Mouse (Mus musculus) liver, embryonic 12.5 days (tissue): Measurements from ENCODE around the gene Tmem263. TPM values are rescaled to one million over a fixed set of nuclear protein-coding genes. Genes with fewer than 3 reads are reported as not detected.

Experiments
- ATAC-seq: fragments of 200-750 bp; cut with Nextera tagmentation; 2 replicates; pipeline ENCODE4 v1.8.0; 2017; ENCODE audit warnings: moderate number of reproducible peaks, mild to moderate bottlenecking, moderate library complexity
- H3K27ac ChIP-seq: fragments of 300-500 bp; sonication (generic); 2 replicates; pipeline ENCODE4 v1.5.1; 2016; ENCODE audit warnings: mild to moderate bottlenecking
- H3K27me3 ChIP-seq: fragments of 300-500 bp; sonication (generic); replicated peaks from 2 replicates; pipeline ENCODE4 v1.6.1; 2016; ENCODE audit warnings: mild to moderate bottlenecking, moderate library complexity
- H3K36me3 ChIP-seq: fragments of 300-500 bp; sonication (generic); 2 replicates; pipeline ENCODE4 v1.6.1; 2016; ENCODE audit warnings: mild to moderate bottlenecking, moderate library complexity
- H3K4me1 ChIP-seq: fragments of 300-500 bp; sonication (generic); 2 replicates; pipeline ENCODE4 v1.6.1; 2016
- H3K4me2 ChIP-seq: fragments of 300-500 bp; sonication (generic); 2 replicates; pipeline ENCODE4 v1.6.1; 2016; ENCODE audit warnings: mild to moderate bottlenecking, moderate library complexity
- H3K4me3 ChIP-seq: fragments of 300-500 bp; sonication (generic); 2 replicates; pipeline ENCODE4 v1.5.1; 2016; ENCODE audit warnings: mild to moderate bottlenecking, moderate library complexity
- H3K9ac ChIP-seq: fragments of 300-500 bp; sonication (generic); 2 replicates; pipeline ENCODE4 v1.6.1; 2016; ENCODE audit warnings: mild to moderate bottlenecking, moderate library complexity
- H3K9me3 ChIP-seq: fragments of 300-500 bp; sonication (generic); replicated peaks from 2 replicates; pipeline ENCODE4 v1.6.1; 2016; ENCODE audit warnings: mild to moderate bottlenecking, moderate library complexity
- WGBS: fragments of 180-500 bp; shearing (Covaris S2); methylation state at CpG from one replicate; pipeline ENCODE4 v1.1.7; 2016; ENCODE audit not compliant: insufficient replicate concordance; 5-methylcytosine and 5-hydroxymethylcytosine counted together
- polyA plus RNA-seq: library from polyadenylated mRNA; unstranded; fragments of >200 nt; fragmentation: Nextera tagmentation; extraction: Ambion mirVana; gene quantifications from 2 replicates; pipeline ENCODE4 v1.2.1, GENCODE M21; 2016

The Tmem263 gene
- polyA plus RNA-seq: 24.7 and 25.0 TPM in 2 replicates

GRCm38 (mm10) chr10:85102247-85103084 is at the start of gene Tmem263, which contains the start of gene Fhl4:
TSS of gene Tmem263 (plus strand) at chr10:85102627.
TSS of gene Fhl4 (minus strand) at chr10:85102495.
- Histone ChIP-seq H3K4me1 (peaks cover 19% of the 10 kb centered on the region), H3K27ac (peak within 1 kb of the TSS; percentile 91)
- WGBS: under 1% methylated on average over 90 of the region's 96 CpGs

GRCm38 (mm10) chr10:85054876-85055275 is 47.6 kb upstream of the Tmem263 start:
- Histone ChIP-seq H3K36me3 (no peaks in the 10 kb centered on the region), H3K4me2 (no peak overlapping the region), H3K27me3 (no peaks in the 10 kb centered on the region; the same call in 1 of the 2 replicates), H3K27ac (no peak overlapping the region), H3K9ac (no peak overlapping the region), H3K4me1 (no peaks in the 10 kb centered on the region), H3K9me3 (no peaks in the 10 kb centered on the region), H3K4me3 (no peak overlapping the region)
- ATAC-seq: no peak
- 61% methylated on average over 2 of the region's 2 CpGs for WGBS

More at GRCm38 (mm10) chr10:85102247-85103084, at the start of gene Tmem263, which contains the start of gene Fhl4:
- no peaks in the 10 kb centered on the region for H3K36me3 ChIP-seq
- H3K9me3 ChIP-seq: no peaks in the 10 kb centered on the region
- H3K27me3 ChIP-seq: no peaks in the 10 kb centered on the region
- H3K4me3 ChIP-seq: peak within 1 kb of the TSS; percentile 92
- H3K4me2 ChIP-seq: peak within 1 kb of the TSS; percentile 99
- H3K9ac ChIP-seq: peak within 1 kb of the TSS; percentile 96
- peak; percentile 92 for ATAC-seq

- Histone ChIP-seq H3K36me3 (no peaks in the 10 kb centered on the region), H3K27ac (no peak overlapping the region), H3K4me1 (no peaks in the 10 kb centered on the region), H3K27me3 (no peaks in the 10 kb centered on the region), H3K4me3 (no peak overlapping the region), H3K9ac (no peak overlapping the region), H3K4me2 (no peak overlapping the region), H3K9me3 (no peaks in the 10 kb centered on the region)
- no peak for ATAC-seq
- WGBS: 54% methylated on average over 4 of the region's 4 CpGs
Observed at GRCm38 (mm10) chr10:85071605-85072152, 30.7 kb upstream of the Tmem263 start.

- H3K36me3 ChIP-seq: no peaks in the 10 kb centered on the region
- peak overlapping the region; percentile 96 for H3K9ac ChIP-seq
- ATAC-seq: peak; percentile 46
- peak overlapping the region; percentile 91 for H3K27ac ChIP-seq
- H3K4me1 ChIP-seq: peaks cover 19% of the 10 kb centered on the region
- no peaks in the 10 kb centered on the region for H3K9me3 ChIP-seq
- 3% methylated on average over 10 of the region's 10 CpGs for WGBS
- H3K4me3 ChIP-seq: peak overlapping the region; percentile 92
- H3K27me3 ChIP-seq: no peaks in the 10 kb centered on the region
- peak overlapping the region; percentile 99 for H3K4me2 ChIP-seq
Observed at GRCm38 (mm10) chr10:85101841-85102240, 586 bp upstream of the Tmem263 start.

- H3K36me3 ChIP-seq: no peaks in the 10 kb centered on the region
- peak overlapping the region; percentile 91 for H3K27ac ChIP-seq
- H3K9me3 ChIP-seq: no peaks in the 10 kb centered on the region
- peak; percentile 30 for ATAC-seq
- no peaks in the 10 kb centered on the region for H3K27me3 ChIP-seq
- H3K9ac ChIP-seq: peak overlapping the region; percentile 96
- 3% methylated on average over 34 of the region's 34 CpGs for WGBS
- H3K4me2 ChIP-seq: peak overlapping the region; percentile 99
- peaks cover 19% of the 10 kb centered on the region for H3K4me1 ChIP-seq
- peak overlapping the region; percentile 92 for H3K4me3 ChIP-seq
Observed at GRCm38 (mm10) chr10:85103085-85103885, 858 bp downstream of the Tmem263 start.

GRCm38 (mm10) chr10:85114409-85114808 is 12.0 kb downstream of the Tmem263 start:
- ATAC-seq: no peak

GRCm38 (mm10) chr10:85125184-85125583 is 22.8 kb downstream of the Tmem263 start:
- ATAC-seq: no peak
- Histone ChIP-seq H3K9ac (no peak overlapping the region), H3K27me3 (no peaks in the 10 kb centered on the region), H3K36me3 (peaks cover 28% of the 10 kb centered on the region), H3K4me2 (no peak overlapping the region), H3K27ac (no peak overlapping the region), H3K9me3 (no peaks in the 10 kb centered on the region), H3K4me1 (peaks cover 20% of the 10 kb centered on the region), H3K4me3 (no peak overlapping the region)
- 80% methylated on average over 13 of the region's 13 CpGs for WGBS

More at GRCm38 (mm10) chr10:85114409-85114808, 12.0 kb downstream of the Tmem263 start:
- peaks cover 42% of the 10 kb centered on the region for H3K36me3 ChIP-seq
- H3K9ac ChIP-seq: no peak overlapping the region
- H3K27ac ChIP-seq: no peak overlapping the region
- H3K4me3 ChIP-seq: no peak overlapping the region
- WGBS: 76% methylated on average over 4 of the region's 4 CpGs
- H3K4me1 ChIP-seq: no peaks in the 10 kb centered on the region
- H3K9me3 ChIP-seq: no peaks in the 10 kb centered on the region
- no peaks in the 10 kb centered on the region for H3K27me3 ChIP-seq
- H3K4me2 ChIP-seq: no peak overlapping the region

- peaks cover 7% of the 10 kb centered on the region; the same call in 1 of the 2 replicates for H3K36me3 ChIP-seq
- 8% methylated on average over 20 of the region's 20 CpGs for WGBS
- peak; percentile 100 for ATAC-seq
- H3K9me3 ChIP-seq: no peaks in the 10 kb centered on the region
- peak within 1 kb of the TSS; percentile 77 for H3K4me2 ChIP-seq
- peaks cover 20% of the 10 kb centered on the region for H3K4me1 ChIP-seq
- peak within 1 kb of the TSS; percentile 75 for H3K9ac ChIP-seq
- H3K27ac ChIP-seq: peak within 1 kb of the TSS; percentile 46; the same call in 1 of the 2 replicates
- H3K27me3 ChIP-seq: no peaks in the 10 kb centered on the region
- peak within 1 kb of the TSS; percentile 71 for H3K4me3 ChIP-seq
Observed at GRCm38 (mm10) chr10:85127395-85128287, 25.2 kb downstream of the Tmem263 start, which contains the start of gene Mterf2. TSS of gene Mterf2 (minus strand) at chr10:85128027.

- no peaks in the 10 kb centered on the region for H3K27me3 ChIP-seq
- H3K4me3 ChIP-seq: peak overlapping the region; percentile 71
- H3K9ac ChIP-seq: peak overlapping the region; percentile 49
- peak; percentile 9; the same call in 1 of the 2 replicates for ATAC-seq
- H3K4me1 ChIP-seq: peaks cover 20% of the 10 kb centered on the region
- no peaks in the 10 kb centered on the region for H3K9me3 ChIP-seq
- WGBS: 15% methylated on average over 7 of the region's 7 CpGs
- H3K36me3 ChIP-seq: peaks cover 10% of the 10 kb centered on the region; the same call in 1 of the 2 replicates
- 0 out of 2 replicates have a peak overlapping the region, but pooled peaks have one; percentile 46 for H3K27ac ChIP-seq
- peak overlapping the region; percentile 77 for H3K4me2 ChIP-seq
Observed at GRCm38 (mm10) chr10:85128453-85128852, 26.0 kb downstream of the Tmem263 start.

GRCm38 (mm10) chr10:85136573-85136972 is 34.1 kb downstream of the Tmem263 start:
- H3K4me1 ChIP-seq: no peaks in the 10 kb centered on the region
- H3K4me3 ChIP-seq: no peak overlapping the region
- H3K36me3 ChIP-seq: peaks cover 10% of the 10 kb centered on the region
- no peaks in the 10 kb centered on the region for H3K27me3 ChIP-seq
- no peak overlapping the region for H3K4me2 ChIP-seq
- no peak for ATAC-seq
- H3K9me3 ChIP-seq: no peaks in the 10 kb centered on the region
- H3K9ac ChIP-seq: no peak overlapping the region
- WGBS: 69% methylated on average over 6 of the region's 6 CpGs
- H3K27ac ChIP-seq: no peak overlapping the region

- 80% methylated on average over 9 of the region's 9 CpGs for WGBS
- H3K9me3 ChIP-seq: no peaks in the 10 kb centered on the region
- H3K36me3 ChIP-seq: peaks cover 15% of the 10 kb centered on the region
- H3K9ac ChIP-seq: no peak overlapping the region
- H3K4me3 ChIP-seq: no peak overlapping the region
- H3K27me3 ChIP-seq: no peaks in the 10 kb centered on the region
- no peak overlapping the region for H3K4me2 ChIP-seq
- no peak overlapping the region for H3K27ac ChIP-seq
- H3K4me1 ChIP-seq: no peaks in the 10 kb centered on the region
- ATAC-seq: no peak
Observed at GRCm38 (mm10) chr10:85141465-85141864, 39.0 kb downstream of the Tmem263 start.
